Mouse (Mus musculus) urinary bladder, postnatal 14 days (tissue): ENCODE data around the gene Ssrp1.
A peak's percentile ranks its signal among the peaks of the same experiment; 100 is the strongest.

Experiments
- DNase-seq: peaks from one replicate; pipeline ENCODE4 v3.0.0; 2021; ENCODE audit warnings: low spot score

Gene Ssrp1

DNA sequence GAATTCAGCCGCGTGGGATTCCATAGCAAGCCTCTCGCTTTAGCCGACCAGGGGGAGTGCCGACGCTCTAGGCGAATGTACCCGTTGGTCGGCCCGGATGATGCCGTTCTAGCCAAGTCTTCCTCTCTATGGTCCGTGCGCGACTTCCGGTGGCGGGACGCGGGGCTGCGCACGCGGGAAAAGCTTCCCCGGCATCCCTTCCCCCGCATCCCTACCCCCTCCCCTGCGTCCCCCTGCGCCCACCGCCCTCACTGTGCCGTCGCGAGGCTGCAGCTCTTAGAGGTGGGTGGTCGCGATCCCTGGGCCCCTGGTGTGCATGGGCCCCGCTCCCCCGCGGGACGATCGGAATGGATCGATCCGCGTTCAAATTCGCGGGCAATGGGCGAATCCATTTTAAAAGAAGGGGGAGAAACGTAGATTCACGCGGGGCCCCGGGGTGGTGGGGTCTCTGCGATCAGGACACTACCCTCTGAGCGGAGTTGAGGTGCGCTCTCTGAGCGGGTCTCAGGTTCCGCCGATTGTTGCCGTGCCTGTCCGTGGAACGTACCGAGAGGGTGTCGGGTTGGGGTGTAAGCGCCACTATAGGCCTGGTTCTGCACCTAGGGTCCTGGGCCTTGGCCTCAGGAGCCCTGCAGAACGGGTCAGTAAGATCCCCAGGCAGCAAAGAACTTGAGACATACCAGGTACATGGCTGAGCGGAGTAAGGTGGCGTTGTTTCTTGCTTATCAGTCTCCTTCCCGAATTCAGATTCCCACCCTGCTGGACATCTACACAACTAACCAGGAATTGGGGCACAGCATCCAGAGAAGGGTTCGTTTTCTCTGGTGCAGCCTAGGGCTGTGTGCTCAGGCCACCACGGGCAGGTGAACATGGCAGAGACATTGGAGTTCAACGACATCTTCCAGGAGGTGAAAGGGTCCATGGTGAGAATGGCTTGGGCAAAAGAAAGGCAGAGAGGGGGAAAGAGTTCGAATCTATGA, at the start of gene Ssrp1, which contains the start of gene P2rx3:
Gene Ssrp1, plus strand, starts transcription at position 188 of the 980 bp plus-strand sequence.
Gene P2rx3, minus strand, starts transcription at position 416 of the 980 bp plus-strand sequence.
- DNase-seq, result peak; percentile 91

DNA sequence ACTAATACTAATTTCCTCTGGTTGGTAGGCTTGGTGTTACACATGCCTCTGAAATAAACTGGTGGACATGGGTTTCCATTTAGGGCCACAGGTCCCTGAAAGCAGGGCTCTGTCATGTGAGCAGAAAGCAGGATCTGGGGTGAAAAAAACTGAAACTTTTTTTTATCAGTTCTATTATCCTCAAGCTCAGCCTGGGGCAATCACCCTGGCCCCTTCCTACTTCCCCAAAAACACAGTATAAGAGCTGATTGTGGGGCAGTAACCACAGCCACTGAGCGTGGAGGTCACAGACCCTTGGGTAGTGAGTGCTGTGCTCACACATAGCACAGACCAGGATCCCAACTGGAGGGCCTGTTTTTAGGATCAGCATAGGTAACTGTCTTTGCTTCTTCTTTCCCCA, 49.1 kb upstream of the Ssrp1 start, which contains the start of gene Prg3:
Gene Prg3, plus strand, starts transcription at position 286 of the 400 bp plus-strand sequence.
- DNase-seq, result no peak

DNA sequence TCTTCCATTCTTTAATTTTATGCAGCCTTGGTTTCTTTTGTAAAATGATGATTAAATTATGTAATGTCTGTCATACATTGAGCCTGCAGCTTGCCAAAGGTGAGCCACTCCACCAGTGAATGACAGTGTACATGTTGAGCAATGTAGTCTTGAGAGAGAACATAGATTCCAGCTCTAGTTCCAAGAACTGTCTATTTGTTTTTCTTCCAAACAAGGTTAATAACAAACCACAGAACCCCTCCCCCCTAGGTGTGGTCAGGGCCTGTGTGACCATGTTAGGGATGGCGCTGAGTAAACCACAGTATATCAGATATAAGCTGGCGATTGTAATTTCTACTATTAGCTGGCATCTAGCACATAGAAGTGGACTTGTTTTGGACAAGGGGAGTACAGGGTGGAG, 40.7 kb upstream of the Ssrp1 start:
- DNase-seq, result no peak

DNA sequence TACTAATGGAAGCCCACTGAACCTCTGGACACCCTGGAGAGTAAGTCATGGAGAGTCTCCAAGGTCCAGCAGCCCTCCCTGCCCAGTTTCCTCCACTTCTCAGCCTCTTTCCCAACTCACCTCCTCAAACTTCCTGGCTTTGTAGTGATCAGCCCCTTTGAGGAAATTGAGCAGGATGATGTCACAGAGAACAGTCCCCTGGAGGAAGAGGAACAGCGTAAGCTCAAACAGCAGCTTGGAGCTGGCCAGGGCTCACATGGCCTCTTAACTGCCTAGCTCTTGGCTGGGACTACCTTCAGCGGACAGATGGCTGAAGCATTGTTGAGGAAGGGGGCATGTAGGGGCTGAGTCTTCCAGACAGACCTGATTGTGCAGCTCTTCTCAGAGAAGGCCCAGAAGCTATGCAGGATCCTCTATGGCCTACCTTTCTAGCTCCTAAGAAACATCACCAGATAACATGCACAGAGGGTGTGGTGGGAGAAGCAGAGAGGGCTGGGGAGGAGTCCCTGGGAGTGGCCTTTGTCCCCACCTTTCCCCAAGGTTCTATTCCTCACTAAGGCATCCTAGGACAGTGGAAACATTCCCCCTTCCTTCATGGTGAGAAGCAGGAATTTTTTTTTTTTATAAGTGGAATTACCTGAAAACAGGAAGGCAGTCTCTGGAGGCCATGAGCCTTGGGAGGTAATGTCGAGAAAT, 37.4 kb upstream of the Ssrp1 start:
- no peak for DNase-seq

DNA sequence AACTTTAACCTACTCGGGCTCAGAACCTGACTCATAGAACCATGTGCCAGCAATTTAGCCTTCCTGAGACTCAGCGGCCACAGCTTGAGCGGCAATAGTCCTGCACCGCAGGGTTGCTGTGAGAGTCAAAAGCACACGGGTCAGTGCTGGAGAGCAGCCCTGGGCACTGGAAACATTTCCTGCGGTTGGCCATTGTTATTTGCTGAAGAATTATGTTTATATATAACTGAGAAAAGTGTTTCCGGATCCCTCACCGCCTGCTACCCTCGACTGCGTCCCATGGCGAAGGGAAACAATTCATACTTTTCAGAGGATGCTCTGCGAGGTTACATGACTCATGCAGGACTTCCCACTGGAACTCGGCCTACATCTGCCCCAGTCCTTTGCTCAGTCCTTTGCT, 35.5 kb upstream of the Ssrp1 start:
- DNase-seq, result no peak

DNA sequence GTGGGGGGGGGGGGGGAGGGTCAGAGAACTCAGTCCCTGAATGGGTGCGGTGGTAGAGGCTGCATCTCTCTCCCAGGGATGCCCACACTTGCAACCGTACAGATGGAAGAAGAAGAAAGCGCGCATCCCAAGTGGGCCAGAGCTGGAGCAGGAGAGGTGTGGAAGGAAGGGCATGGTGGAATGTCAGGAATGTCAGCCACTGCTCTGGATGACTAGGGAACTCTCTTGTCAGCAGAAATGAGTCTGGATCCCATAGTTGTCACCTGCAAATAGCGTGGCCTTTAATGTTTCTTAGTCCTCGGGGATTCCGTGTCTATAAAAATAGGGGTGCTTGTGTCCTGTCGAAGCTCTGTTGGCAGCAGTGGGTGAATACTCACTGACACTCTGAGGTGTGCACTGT, 34.5 kb upstream of the Ssrp1 start:
- DNase-seq, result no peak

DNA sequence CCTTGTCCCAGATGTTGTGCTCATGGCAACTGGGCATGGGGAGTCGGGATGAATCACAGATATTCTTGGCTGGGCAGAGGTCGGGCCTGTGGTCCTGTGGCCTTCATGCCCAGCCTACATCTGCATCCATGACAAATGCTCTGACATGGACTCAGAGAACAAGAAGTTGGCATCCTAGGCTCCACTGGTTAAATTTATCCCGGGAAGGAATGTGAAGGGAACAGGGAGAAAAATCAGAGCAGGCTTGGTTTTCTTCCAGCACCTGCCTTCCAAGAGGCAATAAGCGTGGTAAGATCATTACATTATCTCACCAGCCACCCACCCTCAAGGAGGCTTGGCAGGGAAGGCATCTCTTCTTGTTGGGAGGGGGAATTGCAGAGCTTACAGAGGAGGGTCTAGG, 32.7 kb upstream of the Ssrp1 start:
- DNase-seq, result no peak

DNA sequence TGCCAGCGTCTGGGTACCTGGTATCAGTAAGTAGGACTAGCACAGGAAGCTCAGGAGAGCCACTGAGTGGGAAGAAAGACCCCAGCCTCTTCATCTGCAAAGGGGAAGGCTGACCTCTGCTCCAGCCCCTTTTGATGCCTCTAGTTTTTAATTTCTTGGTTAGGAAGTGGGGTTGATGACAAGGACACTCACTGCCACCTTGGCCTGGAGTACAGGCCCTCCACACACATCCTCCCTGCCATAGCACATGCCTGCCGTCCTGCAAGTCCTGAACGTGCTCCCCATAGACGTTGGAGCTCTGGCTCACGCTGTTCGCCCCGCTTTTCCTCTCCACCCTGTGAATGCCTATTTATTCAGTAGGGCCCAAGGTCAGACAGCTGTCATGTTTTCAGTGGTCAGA, 30.4 kb upstream of the Ssrp1 start:
- no peak for DNase-seq

DNA sequence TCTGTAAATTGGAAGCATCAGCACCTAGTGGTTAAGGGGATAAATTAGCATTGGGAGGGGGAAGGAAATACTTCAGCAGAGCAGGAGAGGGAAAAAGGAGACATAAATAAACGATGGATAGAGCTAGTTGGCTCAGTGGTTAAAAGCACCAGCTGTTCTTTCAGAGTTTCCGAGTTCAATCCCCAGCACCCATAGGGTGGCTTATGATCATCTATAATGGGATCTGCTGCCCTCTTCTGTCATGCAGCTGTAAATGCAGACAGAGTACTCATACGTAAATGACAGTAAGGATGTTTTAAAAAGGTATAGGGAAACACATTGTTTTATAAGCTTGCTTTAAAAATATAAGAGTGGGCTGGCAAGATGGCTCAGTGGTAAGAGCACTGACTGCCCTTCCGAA, 29.3 kb upstream of the Ssrp1 start:
- no peak for DNase-seq

DNA sequence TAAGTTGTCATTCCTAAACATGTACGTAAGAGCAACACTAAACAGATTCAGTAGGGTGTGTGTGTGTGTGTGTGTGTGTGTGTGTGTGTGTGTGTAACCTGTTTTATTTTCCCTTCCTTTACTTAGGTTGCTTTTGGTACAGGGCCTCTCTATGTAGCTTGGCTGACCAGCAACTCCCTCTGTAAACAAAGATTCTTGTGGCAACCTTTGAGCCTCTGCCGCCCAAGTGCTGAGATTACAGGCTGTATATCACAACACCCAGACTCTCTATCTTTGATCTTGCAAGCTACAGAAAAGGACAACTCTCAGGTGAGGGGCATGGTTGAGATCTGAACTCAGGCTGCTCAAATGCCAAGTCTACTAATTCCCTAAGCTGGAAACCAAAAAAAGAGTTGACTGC, 27.8 kb upstream of the Ssrp1 start:
- DNase-seq, result no peak

DNA sequence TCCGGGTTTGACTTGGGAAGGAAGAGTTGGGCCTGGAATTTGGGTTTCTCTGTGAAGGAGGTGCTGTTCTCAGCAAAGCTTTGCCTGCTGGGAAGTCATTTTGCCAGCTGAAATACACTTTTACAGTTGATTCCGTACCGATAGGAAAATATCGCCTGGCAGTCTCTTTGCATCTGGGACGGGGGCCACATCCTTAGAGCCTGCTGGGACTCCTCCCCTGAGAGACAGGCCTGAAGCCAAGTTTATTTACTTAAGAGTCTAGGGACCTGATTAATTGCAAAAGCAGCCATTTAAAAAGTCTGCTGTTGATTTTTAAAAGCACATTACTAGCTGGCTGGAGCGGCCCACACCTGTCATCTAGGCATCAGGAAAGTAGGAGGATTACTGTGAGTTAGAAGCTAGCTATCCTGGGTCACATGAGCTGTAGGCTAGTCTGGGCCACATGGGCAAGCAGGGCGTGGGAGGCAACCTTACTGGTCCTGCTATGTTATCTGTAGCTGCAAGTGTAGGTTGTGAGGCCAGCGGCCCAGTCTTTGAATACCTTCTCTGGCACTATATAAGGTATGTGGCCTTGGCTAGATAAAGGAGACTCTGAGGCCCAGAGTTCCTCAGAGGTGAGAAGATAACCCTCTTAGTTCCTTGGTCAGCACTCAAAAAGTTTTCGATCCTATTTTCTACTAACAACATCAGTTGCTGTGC, 25.0 kb upstream of the Ssrp1 start:
- DNase-seq, result peak; percentile 17

DNA sequence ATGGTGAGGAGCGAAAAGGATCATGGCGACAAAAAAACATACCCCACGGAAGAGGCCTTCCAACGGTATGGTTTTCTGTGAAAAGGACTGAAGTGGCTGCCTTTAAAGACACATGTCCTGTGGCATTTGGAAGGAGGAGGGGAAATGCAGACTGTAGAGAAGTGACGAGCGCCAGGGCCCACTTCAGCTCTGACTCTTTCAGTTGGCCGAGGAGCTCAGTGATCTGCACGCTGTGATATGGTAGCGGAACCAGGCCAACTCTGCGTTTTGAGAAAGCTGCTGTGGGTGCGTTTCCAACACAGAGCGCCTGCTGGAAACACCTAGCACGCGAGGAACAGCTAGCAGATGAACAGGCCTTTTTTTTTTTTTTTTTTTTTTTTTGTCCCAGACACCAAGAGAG, 24.4 kb upstream of the Ssrp1 start:
- DNase-seq, result no peak

DNA sequence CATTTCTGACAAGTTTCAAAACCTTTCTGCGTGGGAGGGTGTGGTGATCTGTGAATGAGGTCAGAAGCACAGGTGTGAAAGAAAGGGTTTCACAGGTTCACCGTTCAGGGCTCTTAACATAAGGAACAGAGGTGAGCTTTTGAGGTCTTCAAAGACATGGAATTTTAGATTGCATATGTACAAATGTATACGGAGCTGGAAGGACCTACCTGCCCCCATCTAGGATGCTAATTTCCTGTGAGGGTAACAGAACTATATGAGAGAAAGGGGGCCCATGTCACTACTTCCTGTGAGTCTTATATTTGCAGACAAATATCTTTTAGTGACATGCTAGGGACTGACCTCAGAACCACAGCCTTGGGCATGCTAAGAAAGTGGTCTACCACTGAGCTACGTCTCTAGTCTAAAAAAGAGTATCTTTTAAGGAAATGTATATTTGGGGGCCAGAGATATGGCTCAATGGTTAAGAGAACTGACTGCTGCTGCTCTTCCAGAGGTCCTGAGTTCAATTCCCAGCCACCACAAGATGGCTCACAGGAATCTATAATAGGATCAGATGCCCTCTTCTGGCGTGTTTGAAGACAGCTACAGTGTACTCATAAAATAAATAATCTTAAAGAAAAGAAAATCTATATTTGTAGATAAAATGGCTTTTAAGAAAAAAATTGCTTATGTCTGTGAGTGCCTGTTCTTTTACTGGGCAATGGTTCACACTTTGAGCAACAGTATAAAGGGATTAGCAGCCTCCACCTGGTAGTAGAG, 23.0 kb upstream of the Ssrp1 start:
- no peak for DNase-seq

DNA sequence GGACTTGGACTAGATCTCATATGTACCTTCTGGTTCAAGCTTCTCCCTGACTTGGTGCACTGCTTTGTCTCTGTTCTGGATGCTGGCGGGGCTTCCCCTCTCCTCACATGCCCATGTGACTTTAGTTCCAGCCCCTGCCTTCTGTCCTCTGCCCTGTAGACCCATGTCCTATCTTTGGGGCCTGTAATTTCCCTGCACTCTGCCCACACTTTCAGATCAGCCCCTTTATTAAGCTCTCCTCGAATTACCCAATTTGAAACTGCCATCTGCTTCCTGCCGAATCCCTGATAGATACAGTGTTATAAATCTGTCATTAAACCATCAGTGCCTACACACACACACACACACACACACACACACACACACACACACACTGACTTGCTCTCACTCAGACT, 22.4 kb upstream of the Ssrp1 start:
- DNase-seq, result no peak

DNA sequence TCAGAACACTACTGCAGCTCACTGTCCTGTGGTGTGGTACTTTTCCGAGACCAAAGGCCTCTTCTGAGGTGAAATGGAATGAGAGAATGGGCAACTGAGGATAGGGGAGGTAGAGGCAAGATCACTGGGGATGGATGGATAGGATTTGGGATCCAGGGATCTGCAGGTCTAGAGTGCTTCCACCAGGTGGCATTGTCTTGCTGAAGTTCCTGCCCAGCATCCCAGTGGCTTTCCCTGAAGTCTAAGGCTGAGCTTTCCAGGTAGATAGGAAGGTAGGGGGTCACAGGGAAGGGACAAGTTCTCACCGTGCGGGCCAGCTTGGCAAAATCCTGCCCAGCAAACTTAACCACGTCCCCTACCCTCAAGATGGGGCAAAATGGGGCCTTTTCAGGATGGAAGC, 15.0 kb upstream of the Ssrp1 start:
- peak; percentile 20 for DNase-seq

DNA sequence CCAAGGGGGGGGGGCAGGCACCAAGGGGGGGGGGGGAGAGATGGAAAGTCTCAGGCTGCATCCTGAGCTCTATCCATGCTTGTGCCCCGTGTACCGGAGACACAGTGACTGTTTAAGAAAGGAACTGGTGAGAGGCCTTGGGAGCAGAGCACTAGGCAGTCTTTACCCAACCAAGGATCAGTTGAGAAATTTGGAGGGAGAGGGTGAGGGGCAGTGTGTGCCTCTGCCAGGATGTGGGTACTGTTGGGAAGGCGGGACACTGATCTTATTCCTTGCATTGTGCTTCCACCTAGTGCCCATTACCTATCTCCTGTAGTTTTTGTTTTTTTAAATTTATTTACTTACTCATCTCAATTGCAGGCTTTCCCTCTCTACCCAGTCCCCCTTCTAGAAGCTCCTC, 10.9 kb upstream of the Ssrp1 start:
- no peak for DNase-seq

DNA sequence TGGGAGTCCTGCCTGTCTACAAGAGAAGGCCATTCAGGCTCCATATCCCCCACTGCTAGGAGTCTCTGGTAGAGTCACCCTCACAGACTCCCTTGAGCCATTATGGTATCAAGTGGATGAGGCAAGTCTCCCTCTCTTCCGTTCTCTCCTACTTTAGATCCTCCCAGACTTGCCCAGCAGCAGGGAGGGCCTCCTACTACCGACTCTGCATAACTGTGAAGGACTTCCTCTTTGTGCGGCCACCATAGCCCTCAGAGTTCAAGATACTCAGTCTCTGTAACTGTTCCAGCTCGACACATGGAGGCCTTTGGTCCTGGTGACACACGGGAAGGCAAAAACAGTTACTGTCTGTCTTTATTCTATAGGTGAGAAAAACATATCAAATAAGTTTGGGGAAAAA, 9.8 kb upstream of the Ssrp1 start:
- DNase-seq, result no peak

DNA sequence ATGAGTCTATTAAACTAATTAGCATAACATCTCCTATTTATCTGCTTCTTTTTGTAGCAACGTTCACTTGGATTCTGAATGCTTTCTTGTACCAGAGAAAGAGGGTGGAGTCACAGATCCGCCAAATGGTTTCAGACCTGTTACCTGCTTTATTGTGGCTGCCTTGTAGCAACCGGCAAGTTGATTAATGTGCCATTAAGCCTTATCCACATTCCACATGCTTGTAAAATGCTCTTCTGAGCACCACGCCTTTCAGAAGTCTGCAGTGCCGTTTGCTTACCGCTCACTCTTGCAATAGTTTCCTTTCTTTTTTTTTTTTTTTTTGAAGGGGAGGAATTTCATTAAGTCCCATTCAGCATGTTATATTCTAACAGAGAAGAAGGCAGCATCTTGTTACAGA, 7.1 kb upstream of the Ssrp1 start:
- DNase-seq, result no peak

DNA sequence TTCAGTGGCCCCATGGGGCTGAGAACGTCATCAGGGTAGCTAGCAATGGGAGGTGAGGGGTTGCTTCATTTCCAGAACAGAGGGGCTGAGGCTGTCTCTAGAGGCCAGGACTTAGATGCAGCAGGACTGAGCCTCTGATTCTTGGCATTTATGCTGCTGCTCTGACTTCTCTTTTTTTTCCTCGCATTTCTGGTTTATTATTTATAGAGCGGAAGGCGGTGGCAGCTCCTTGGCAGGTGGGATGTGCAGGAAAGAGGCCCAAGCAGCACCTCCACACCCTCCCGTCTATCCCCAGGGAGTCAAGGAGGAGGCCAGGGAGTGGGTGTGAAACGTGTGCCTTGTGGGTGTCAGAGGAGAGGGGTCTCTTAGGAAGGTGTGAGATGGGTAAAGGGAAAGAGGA, 6.0 kb upstream of the Ssrp1 start:
- no peak for DNase-seq

DNA sequence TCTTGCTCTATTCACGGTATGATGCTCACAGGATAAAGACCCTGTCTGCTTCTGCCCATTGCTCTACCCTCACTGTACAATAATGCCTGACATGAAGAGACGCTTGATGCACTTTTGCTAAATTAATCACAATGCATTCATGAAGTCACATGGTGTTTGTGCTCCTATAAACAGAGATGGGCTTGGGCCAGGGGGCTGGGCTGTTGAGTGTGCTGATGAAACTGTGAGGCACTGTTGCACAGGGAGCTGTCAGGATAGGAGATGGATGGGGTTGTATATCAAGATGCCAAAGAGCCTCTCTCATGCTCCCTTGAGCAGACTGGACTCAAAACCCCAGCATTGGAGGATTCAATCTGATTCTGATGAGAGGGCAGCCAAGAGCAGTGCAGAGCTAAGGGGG, 3.9 kb upstream of the Ssrp1 start:
- DNase-seq, result no peak

DNA sequence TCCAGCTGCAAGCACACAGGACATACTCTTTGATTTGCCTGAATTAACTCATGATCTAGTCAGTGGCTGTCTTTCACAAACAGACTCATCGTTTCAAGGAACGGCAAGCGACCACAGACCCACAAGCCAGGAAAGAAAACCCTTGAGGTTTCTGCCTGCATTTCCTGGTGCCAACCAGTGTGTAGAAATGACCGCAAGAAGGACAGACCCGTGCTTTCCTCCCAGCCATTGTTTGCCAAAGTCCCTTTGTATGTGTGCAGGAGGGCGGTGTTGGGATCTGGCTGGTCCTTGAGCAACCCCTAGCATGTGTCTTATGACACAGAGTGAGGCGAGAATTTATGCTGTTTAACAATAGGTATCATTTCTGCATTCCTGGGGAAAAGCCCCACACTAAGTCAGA, 2.9 kb upstream of the Ssrp1 start:
- DNase-seq, result no peak

DNA sequence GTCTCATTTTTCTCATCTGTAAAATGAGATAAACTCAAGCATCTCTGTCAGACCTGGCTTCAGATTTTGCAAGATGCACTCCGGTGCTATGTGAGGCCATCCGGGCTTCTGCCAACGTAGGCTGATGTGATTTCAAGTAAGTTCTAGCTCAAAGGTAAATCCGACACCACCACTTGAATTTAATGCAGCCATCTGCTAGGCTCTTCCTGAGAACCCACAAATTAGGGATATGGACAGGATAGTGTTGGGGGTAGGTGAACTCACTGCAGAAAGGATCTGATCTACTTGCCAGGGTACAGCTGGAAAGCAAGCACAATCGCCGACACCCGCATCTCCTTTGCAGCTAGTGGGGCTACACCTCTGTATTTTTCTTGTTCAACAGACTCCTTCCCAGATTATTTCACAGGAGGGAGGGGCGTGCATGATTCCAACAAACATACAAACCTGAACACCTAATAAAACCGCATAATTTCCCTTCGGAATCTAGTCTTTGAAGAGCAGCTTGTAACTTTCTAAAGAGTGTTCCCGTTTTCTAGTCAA, 457 bp upstream of the Ssrp1 start:
- DNase-seq, result no peak
